Mouse (Mus musculus) bone marrow, adult 2 months (tissue): ENCODE data around the gene Gcn1l1.

ENCODE experiments used
- CTCF ChIP-seq: fragments of 200-500 bp; IDR thresholded peaks from 2 replicates; pipeline ENCODE4 v1.5.1; 2011; ENCODE audit warnings: low read length, control low read depth; ENCODE audit not compliant: control insufficient read depth, insufficient read depth
- POLR2A ChIP-seq: fragments of 200-500 bp; IDR thresholded peaks from 2 replicates; pipeline ENCODE4 v1.6.1; 2011; ENCODE audit warnings: low read depth, mild to moderate bottlenecking, control low read depth, low read length, borderline replicate concordance; ENCODE audit not compliant: control insufficient read depth

DNA sequence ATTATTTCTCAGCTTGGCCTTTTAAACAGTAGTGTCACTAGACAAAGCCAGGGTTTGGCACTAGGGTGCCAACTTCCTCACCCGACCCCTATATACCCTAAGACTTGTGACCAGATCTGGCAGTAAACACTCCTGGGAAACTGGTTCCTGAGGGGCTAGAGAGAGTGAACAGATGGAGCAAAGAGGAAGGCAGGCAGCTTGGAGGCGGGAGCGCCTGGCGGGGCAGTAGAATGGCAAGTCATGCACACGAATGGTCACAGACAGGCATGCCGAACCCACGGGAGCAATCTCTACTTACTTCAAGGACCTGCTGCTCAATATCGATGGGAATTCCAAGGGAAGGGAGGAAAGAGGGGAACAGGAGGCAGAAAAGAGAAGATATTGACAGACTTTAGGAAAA, 106.8 kb downstream of the Gcn1l1 start:
- no peak for TF ChIP-seq CTCF
- no peak for TF ChIP-seq POLR2A
